Mouse (Mus musculus) spleen, adult 2 months (tissue): Measurements from ENCODE around the gene Insr. TPM values are rescaled to one million over a fixed set of nuclear protein-coding genes. Genes with fewer than 3 reads are reported as not detected.

ENCODE experiments used
- DNase-seq, 2 experiments: peaks; one replicate each; pipeline versions ENCODE4 v3.0.0 to v3.0.0-alpha.2; 2012 to 2021; ENCODE audit warnings: low spot score in 2 of 2, low read depth in 1 of 2
- H3K27ac ChIP-seq: fragments of 200-500 bp; 2 replicates; pipeline ENCODE4 v1.5.1; 2012; ENCODE audit warnings: low read length, inconsistent platforms; ENCODE audit not compliant: insufficient read depth
- H3K27me3 ChIP-seq: fragments of 200-500 bp; 2 replicates; pipeline ENCODE4 v1.6.1; 2012; ENCODE audit warnings: mild to moderate bottlenecking, moderate library complexity, low read length, inconsistent platforms; ENCODE audit not compliant: control insufficient read depth, insufficient read depth
- H3K36me3 ChIP-seq: fragments of 200-500 bp; 2 replicates; pipeline ENCODE4 v1.6.1; 2012; ENCODE audit warnings: mild to moderate bottlenecking, low read length, inconsistent platforms; ENCODE audit not compliant: control insufficient read depth, insufficient read depth
- H3K4me1 ChIP-seq: fragments of 200-500 bp; 2 replicates; pipeline ENCODE4 v1.6.1; 2011; ENCODE audit warnings: inconsistent platforms; ENCODE audit not compliant: control insufficient read depth, insufficient read depth, insufficient read length
- H3K4me3 ChIP-seq: fragments of 200-500 bp; 2 replicates; pipeline ENCODE4 v1.5.1; 2011; ENCODE audit warnings: mild to moderate bottlenecking, inconsistent platforms; ENCODE audit not compliant: insufficient read depth, insufficient read length; ENCODE audit errors: extremely low read depth
- CTCF ChIP-seq: fragments of 200-500 bp; IDR thresholded peaks from 2 replicates; pipeline ENCODE4 v1.5.1; 2011; ENCODE audit warnings: mild to moderate bottlenecking, inconsistent platforms; ENCODE audit not compliant: insufficient read depth, insufficient read length, insufficient replicate concordance; ENCODE audit errors: extremely low read depth
- POLR2A ChIP-seq: fragments of 200-500 bp; IDR thresholded peaks from 2 replicates; pipeline ENCODE4 v1.6.1; 2011; ENCODE audit warnings: low read depth, low read length, inconsistent platforms
- WGBS: fragments of 180-500 bp; shearing (Covaris S2); methylation state at CpG from one replicate; pipeline ENCODE4 v1.1.7; 2018; 5-methylcytosine and 5-hydroxymethylcytosine counted together
- polyA plus RNA-seq: library from polyadenylated mRNA; depleted of rRNA; stranded (reverse); fragments of >200 nt; gene quantifications from 2 replicates; pipeline ENCODE4 v1.2.3, GENCODE M21; 2012

Gene Insr
- polyA plus RNA-seq, 1 experiment: 7.2 TPM

DNA sequence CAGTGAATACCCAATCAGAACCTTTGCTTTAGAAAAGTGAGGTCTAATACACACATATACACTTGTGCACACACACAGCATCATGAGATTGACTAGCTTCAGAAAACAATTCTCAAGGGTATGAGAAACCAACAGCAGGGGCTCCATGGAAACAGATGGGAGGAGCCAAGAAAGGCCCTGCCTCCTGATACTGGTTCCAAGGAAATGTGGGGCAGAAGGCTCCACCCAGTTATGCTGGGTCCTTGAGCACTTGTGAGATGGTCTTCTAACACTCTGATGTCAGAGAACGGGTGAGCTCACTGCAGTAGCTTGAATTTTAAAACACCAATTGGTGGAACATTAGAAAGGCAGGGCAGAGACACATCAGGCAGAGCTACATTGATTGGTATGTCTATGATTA is 53.7 kb downstream of the Insr start:
- TF ChIP-seq POLR2A (no peak), CTCF (no peak)
- Histone ChIP-seq H3K4me3 (no peak overlapping the region), H3K27me3 (no peaks in the 10 kb centered on the region), H3K27ac (no peak overlapping the region), H3K4me1 (peaks cover 4% of the 10 kb centered on the region; the same call in 1 of the 2 replicates), H3K36me3 (no peaks in the 10 kb centered on the region)
- 75% methylated on average over 1 of the region's 1 CpGs for WGBS
- DNase-seq: no peak

DNA sequence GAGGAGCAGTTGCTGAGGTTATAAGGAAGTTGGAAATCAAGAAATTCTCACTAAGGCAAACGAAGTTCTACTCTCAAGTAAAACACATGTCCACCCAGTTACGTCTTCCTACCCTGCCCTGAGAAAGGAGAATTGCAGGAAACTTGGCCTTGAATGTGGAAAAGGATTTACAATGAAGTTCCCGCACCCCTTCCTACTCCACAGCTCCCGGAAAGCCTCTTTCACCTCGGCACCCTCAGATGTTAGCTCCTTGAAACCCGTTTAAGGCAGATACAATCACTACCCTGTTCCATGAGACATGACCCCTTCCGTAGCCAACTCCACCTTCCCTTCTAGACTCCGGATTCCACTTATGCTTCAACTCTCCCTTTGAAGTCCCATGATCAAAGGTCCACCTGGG is 54.2 kb downstream of the Insr start:
- TF ChIP-seq CTCF (no peak), POLR2A (no peak)
- 80% methylated on average over 8 of the region's 8 CpGs for WGBS
- Histone ChIP-seq H3K36me3 (no peaks in the 10 kb centered on the region), H3K4me3 (no peak overlapping the region), H3K4me1 (peaks cover 7% of the 10 kb centered on the region; the same call in 1 of the 2 replicates), H3K27ac (no peak overlapping the region), H3K27me3 (no peaks in the 10 kb centered on the region)
- DNase-seq: no peak

DNA sequence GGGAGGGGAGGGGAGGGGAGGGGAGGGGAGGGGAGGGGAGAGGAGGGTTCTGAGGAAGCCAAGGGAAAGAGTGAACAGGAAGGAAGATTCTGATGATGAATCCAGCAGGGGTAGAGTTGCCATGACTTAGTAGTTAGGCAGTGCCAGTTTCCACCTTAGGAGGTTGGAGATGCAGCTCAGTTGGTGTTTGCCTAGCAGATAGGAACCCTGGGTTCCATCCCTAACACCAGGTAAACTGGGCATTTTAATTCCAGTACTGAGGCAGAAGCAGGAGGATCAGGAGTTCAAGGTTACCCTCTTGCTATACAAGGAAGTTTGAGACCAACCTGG is 56.8 kb downstream of the Insr start:
- no peaks in the 10 kb centered on the region for H3K27me3 ChIP-seq
- H3K4me3 ChIP-seq: no peak overlapping the region
- no peak for TF ChIP-seq CTCF
- no peak for TF ChIP-seq POLR2A
- peaks cover 7% of the 10 kb centered on the region; the same call in 1 of the 2 replicates for H3K4me1 ChIP-seq
- no peak for DNase-seq
- H3K36me3 ChIP-seq: no peaks in the 10 kb centered on the region
- no peak overlapping the region for H3K27ac ChIP-seq

DNA sequence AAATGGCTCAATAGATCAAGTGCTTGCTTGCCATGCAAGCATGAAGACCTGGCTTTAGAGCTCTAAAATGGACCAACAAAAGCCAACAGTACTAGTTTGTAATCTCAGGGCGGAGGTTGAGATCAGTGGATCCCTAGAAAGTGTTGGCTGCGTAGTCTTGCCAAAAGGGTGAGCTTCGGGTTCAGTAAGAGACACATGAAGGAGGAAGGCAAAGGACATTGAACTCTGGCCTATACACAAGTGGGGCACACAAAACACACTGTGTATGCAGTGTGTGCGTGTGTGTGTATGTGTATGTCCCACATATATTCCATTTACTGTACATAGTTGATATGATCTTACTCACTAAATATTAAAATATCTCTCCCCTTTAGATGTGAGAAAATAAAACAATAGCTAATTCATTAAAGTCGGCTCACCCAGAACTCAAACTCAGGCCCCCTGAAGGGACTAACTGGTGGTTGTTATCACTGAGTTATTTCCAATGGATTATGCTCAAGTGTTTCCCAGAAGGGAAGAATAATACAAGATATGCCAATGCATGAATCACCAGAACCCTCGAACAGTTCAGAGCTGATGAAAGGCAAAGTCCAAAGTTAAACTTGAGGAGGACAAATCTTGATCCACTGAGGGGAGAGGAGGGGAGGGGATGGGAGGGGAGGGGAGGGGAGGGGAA is 57.3 kb downstream of the Insr start:
- no peak overlapping the region for H3K4me3 ChIP-seq
- no peak for DNase-seq
- H3K27me3 ChIP-seq: no peaks in the 10 kb centered on the region
- H3K36me3 ChIP-seq: no peaks in the 10 kb centered on the region
- H3K27ac ChIP-seq: no peak overlapping the region
- peaks cover 7% of the 10 kb centered on the region; the same call in 1 of the 2 replicates for H3K4me1 ChIP-seq
- WGBS: 78% methylated on average over 6 of the region's 6 CpGs
- TF ChIP-seq POLR2A (no peak), CTCF (no peak)

DNA sequence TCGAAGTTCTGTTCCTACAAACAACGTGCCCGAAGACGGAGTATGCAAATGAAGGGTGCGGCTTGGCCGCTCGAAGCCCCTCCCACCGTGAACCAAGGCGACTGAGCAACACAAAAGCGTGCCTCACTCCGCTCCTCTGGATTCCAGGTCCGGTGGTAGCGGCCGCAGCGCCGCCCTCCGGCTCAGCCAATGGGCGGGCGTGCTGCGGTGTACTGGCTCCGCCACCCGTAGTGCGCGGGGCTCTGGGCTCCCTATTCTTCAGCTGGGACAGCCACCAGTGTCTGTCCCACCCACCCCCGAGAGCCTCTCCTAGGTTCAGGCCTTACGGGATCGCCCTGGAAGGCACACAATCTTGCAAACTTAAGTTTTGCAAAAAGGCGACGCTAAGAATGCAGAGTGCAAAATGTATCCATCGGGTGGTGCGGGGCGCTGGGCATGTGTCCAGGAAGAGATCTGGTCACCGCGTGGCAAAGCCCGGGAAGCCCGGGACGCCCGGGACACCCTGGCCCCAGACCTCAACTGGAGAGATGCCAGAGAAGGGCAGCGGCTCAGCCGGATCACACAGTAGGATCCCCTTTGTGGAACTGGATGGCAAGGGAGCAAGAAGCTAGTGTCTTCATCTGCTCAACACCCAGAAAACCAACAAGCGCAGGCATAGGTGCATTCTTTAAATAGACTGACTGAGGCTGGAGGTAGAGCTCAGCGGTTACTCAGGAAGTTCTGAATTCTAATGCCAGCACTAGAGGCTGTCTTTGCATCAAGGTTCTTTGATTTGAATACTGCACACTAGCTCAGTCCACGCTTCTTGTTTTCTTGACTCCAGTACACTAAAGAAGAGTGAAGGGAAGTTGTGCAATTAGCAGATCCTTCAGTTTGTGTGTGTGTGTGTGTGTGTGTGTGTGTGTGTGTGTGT is 58.1 kb downstream of the Insr start:
- under 1% methylated on average over 43 of the region's 43 CpGs for WGBS
- peak overlapping the region; percentile 26 for H3K27ac ChIP-seq
- TF ChIP-seq CTCF: no peak
- no peak for TF ChIP-seq POLR2A
- H3K36me3 ChIP-seq: no peaks in the 10 kb centered on the region
- peaks cover 7% of the 10 kb centered on the region; the same call in 1 of the 2 replicates for H3K4me1 ChIP-seq
- H3K4me3 ChIP-seq: peak overlapping the region; percentile 53
- no peaks in the 10 kb centered on the region for H3K27me3 ChIP-seq
- peak; percentile 84 to 89 for DNase-seq

DNA sequence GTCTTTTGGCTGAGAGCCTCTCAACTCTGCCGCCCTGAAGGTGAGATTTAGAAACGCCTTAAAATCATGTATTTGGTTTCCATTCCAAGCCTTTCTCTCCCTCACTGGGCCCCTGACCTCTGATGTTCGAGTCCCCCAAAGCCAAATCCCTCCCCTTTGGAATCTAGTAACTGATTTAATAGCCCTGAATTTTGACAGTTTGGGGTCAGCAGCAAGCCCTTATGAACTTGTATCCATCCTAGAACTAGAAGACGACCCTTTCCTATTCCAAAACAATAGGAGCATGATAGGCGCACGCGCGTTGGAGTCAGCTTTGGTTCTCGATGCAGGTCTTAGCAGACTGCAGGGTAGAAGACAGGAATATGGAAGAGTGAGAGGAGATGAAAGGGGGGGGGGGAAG is 58.9 kb downstream of the Insr start:
- DNase-seq: peak in 1 of 2 experiments; percentile 6

More for the DNA sequence above, 58.9 kb downstream of the Insr start:
- H3K27ac ChIP-seq: peak overlapping the region; percentile 20; the same call in 1 of the 2 replicates
- peak overlapping the region; percentile 53 for H3K4me3 ChIP-seq
- H3K4me1 ChIP-seq: peaks cover 7% of the 10 kb centered on the region; the same call in 1 of the 2 replicates
- 20% methylated on average over 9 of the region's 9 CpGs for WGBS
- H3K27me3 ChIP-seq: no peaks in the 10 kb centered on the region
- TF ChIP-seq CTCF (no peak), POLR2A (no peak)
- H3K36me3 ChIP-seq: no peaks in the 10 kb centered on the region
